Mouse (Mus musculus): ENCODE measurements around the gene Trak1. TPM values are rescaled to one million over a fixed set of nuclear protein-coding genes. Genes with fewer than 3 reads are reported as not detected.

Gene Trak1
- polyA plus RNA-seq, 1 experiment, result 41.5 TPM

- no peak overlapping the region for H3K27ac ChIP-seq (ENCODE audit: insufficient read depth, low read length)
- no peak overlapping the region for H3K4me3 ChIP-seq (ENCODE audit: insufficient read depth, low read length)
- H3K4me1 ChIP-seq (ENCODE audit: control insufficient read depth, insufficient read depth, low read length), result peaks cover 7% of the 10 kb centered on the region
- TF ChIP-seq CTCF (IDR thresholded peaks at IDR 0.05; ENCODE audit: borderline replicate concordance, insufficient read depth, low read length), result no peak
- TF ChIP-seq POLR2A (IDR thresholded peaks at IDR 0.05; ENCODE audit: low read depth, low read length), result no peak
Measured at GRCm38 (mm10) chr9:121303086-121303485, 5.8 kb downstream of the Trak1 start.

- Histone ChIP-seq H3K27ac (ENCODE audit: insufficient read depth, low read length) (no peak overlapping the region), H3K4me3 (ENCODE audit: insufficient read depth, low read length) (no peak overlapping the region), H3K4me1 (ENCODE audit: control insufficient read depth, insufficient read depth, low read length) (peaks cover 6% of the 10 kb centered on the region)
- TF ChIP-seq CTCF (IDR thresholded peaks at IDR 0.05; ENCODE audit: borderline replicate concordance, insufficient read depth, low read length) (no peak), POLR2A (IDR thresholded peaks at IDR 0.05; ENCODE audit: low read depth, low read length) (no peak)
Measured at GRCm38 (mm10) chr9:121303748-121304147, 6.4 kb downstream of the Trak1 start.

- H3K27ac ChIP-seq (ENCODE audit: insufficient read depth, low read length), result no peak overlapping the region
- TF ChIP-seq POLR2A (IDR thresholded peaks at IDR 0.05; ENCODE audit: low read depth, low read length) (no peak), CTCF (IDR thresholded peaks at IDR 0.05; ENCODE audit: borderline replicate concordance, insufficient read depth, low read length) (no peak)
- no peaks in the 10 kb centered on the region for H3K4me1 ChIP-seq (ENCODE audit: control insufficient read depth, insufficient read depth, low read length)
- H3K4me3 ChIP-seq (ENCODE audit: insufficient read depth, low read length), result no peak overlapping the region
Measured at GRCm38 (mm10) chr9:121304520-121304919, 7.2 kb downstream of the Trak1 start.

GRCm38 (mm10) chr9:121305456-121305855 is 8.2 kb downstream of the Trak1 start:
- Histone ChIP-seq H3K4me1 (ENCODE audit: control insufficient read depth, insufficient read depth, low read length) (no peaks in the 10 kb centered on the region), H3K4me3 (ENCODE audit: insufficient read depth, low read length) (no peak overlapping the region), H3K27ac (ENCODE audit: insufficient read depth, low read length) (no peak overlapping the region)
- TF ChIP-seq CTCF (IDR thresholded peaks at IDR 0.05; ENCODE audit: borderline replicate concordance, insufficient read depth, low read length) (no peak), POLR2A (IDR thresholded peaks at IDR 0.05; ENCODE audit: low read depth, low read length) (no peak)

GRCm38 (mm10) chr9:121309287-121309686 is 12.0 kb downstream of the Trak1 start:
- TF ChIP-seq CTCF (IDR thresholded peaks at IDR 0.05; ENCODE audit: borderline replicate concordance, insufficient read depth, low read length) (no peak), POLR2A (IDR thresholded peaks at IDR 0.05; ENCODE audit: low read depth, low read length) (no peak)
- no peak overlapping the region for H3K4me3 ChIP-seq (ENCODE audit: insufficient read depth, low read length)
- H3K27ac ChIP-seq (ENCODE audit: insufficient read depth, low read length), result no peak overlapping the region
- H3K4me1 ChIP-seq (ENCODE audit: control insufficient read depth, insufficient read depth, low read length), result no peaks in the 10 kb centered on the region

- no peak overlapping the region for H3K27ac ChIP-seq (ENCODE audit: insufficient read depth, low read length)
- no peaks in the 10 kb centered on the region for H3K4me1 ChIP-seq (ENCODE audit: control insufficient read depth, insufficient read depth, low read length)
- TF ChIP-seq POLR2A (IDR thresholded peaks at IDR 0.05; ENCODE audit: low read depth, low read length), result no peak
- TF ChIP-seq CTCF (IDR thresholded peaks at IDR 0.05; ENCODE audit: borderline replicate concordance, insufficient read depth, low read length), result no peak
- no peak overlapping the region for H3K4me3 ChIP-seq (ENCODE audit: insufficient read depth, low read length)
Measured at GRCm38 (mm10) chr9:121310501-121310900, 13.2 kb downstream of the Trak1 start.

GRCm38 (mm10) chr9:121311846-121312236 is 14.5 kb downstream of the Trak1 start:
- TF ChIP-seq POLR2A (IDR thresholded peaks at IDR 0.05; ENCODE audit: low read depth, low read length) (no peak), CTCF (IDR thresholded peaks at IDR 0.05; ENCODE audit: borderline replicate concordance, insufficient read depth, low read length) (no peak)
- Histone ChIP-seq H3K4me1 (ENCODE audit: control insufficient read depth, insufficient read depth, low read length) (peaks cover 8% of the 10 kb centered on the region), H3K27ac (ENCODE audit: insufficient read depth, low read length) (no peak overlapping the region), H3K4me3 (ENCODE audit: insufficient read depth, low read length) (no peak overlapping the region)

- Histone ChIP-seq H3K27ac (ENCODE audit: insufficient read depth, low read length) (no peak overlapping the region), H3K4me3 (ENCODE audit: insufficient read depth, low read length) (no peak overlapping the region), H3K4me1 (ENCODE audit: control insufficient read depth, insufficient read depth, low read length) (peaks cover 12% of the 10 kb centered on the region)
- TF ChIP-seq CTCF (IDR thresholded peaks at IDR 0.05; ENCODE audit: borderline replicate concordance, insufficient read depth, low read length), result no peak
- TF ChIP-seq POLR2A (IDR thresholded peaks at IDR 0.05; ENCODE audit: low read depth, low read length), result no peak
Measured at GRCm38 (mm10) chr9:121312237-121312891, 15.1 kb downstream of the Trak1 start.

GRCm38 (mm10) chr9:121313656-121314374 is 16.5 kb downstream of the Trak1 start:
- Histone ChIP-seq H3K4me3 (ENCODE audit: insufficient read depth, low read length) (peak overlapping the region; percentile 45), H3K4me1 (ENCODE audit: control insufficient read depth, insufficient read depth, low read length) (peaks cover 12% of the 10 kb centered on the region), H3K27ac (ENCODE audit: insufficient read depth, low read length) (peak overlapping the region; percentile 92)
- peak; percentile 74 for TF ChIP-seq POLR2A (IDR thresholded peaks at IDR 0.05; ENCODE audit: low read depth, low read length)
- no peak for TF ChIP-seq CTCF (IDR thresholded peaks at IDR 0.05; ENCODE audit: borderline replicate concordance, insufficient read depth, low read length)

GRCm38 (mm10) chr9:121314541-121315152 is 17.3 kb downstream of the Trak1 start:
- H3K4me1 ChIP-seq (ENCODE audit: control insufficient read depth, insufficient read depth, low read length), result peaks cover 12% of the 10 kb centered on the region
- TF ChIP-seq CTCF (IDR thresholded peaks at IDR 0.05; ENCODE audit: borderline replicate concordance, insufficient read depth, low read length) (no peak), POLR2A (IDR thresholded peaks at IDR 0.05; ENCODE audit: low read depth, low read length) (peak; percentile 39)
- H3K4me3 ChIP-seq (ENCODE audit: insufficient read depth, low read length), result peak overlapping the region; percentile 45
- peak overlapping the region; percentile 92 for H3K27ac ChIP-seq (ENCODE audit: insufficient read depth, low read length)
